In the genomic region with DNA sequence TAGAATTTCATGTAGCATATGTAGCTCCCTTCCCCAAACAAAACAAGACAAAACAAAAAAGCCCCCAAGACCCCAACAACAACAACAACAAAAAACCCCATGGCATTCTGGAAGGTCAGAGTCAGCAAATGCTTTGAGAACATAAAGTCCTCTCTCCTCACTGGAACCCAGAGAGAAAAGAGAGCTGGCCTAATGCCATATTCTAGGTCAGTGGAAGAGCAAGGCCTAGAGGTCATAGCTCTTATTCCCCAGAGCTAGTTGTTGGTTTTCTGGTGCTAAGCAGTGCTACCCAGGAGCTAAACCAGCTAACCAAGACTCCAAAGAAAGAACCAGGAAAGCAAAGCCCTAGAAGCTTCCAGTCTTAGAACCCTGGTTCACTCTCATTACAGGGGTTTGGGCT, we compare ENCODE assay signal across 7 mouse cellular contexts. TPM values are rescaled to one million over a fixed set of nuclear protein-coding genes. Genes with fewer than 3 reads are reported as not detected.
DNase-seq lines count a peak whose midpoint lies in the region; ATAC-seq and TF ChIP-seq lines count a peak whose summit lies in the region.

No protein-coding gene starts in this region.

- peak overlapping the region; percentile 86; the same call in 1 of the 2 replicates for H3K27ac ChIP-seq in CH12.LX (ENCODE audit: insufficient read depth, low read depth)
- H3K27ac ChIP-seq in hindbrain, embryonic 10.5 days = peak overlapping the region; percentile 92
- peak overlapping the region; percentile 91 for H3K27ac ChIP-seq in liver, embryonic 13.5 days

- H3K4me1 ChIP-seq in CH12.LX (ENCODE audit: control insufficient read depth in 1 of 2, insufficient read depth in 2 of 2) = peaks cover 15 to 51% of the 10 kb centered on the region in 2 experiments
- H3K4me1 ChIP-seq in G1E (ENCODE audit: insufficient read depth, low read depth, low read length) = peaks cover 34% of the 10 kb centered on the region
- peaks cover 23% of the 10 kb centered on the region for H3K4me1 ChIP-seq in hindbrain, embryonic 10.5 days (replicated peaks)
- peaks cover 24% of the 10 kb centered on the region for H3K4me1 ChIP-seq in liver, embryonic 13.5 days (replicated peaks)

- H3K9me3 ChIP-seq in CH12.LX (replicated peaks; ENCODE audit: low read length) = no peaks in the 10 kb centered on the region
- no peaks in the 10 kb centered on the region for H3K9me3 ChIP-seq in G1E (replicated peaks)
- H3K9me3 ChIP-seq in hindbrain, embryonic 10.5 days = no peaks in the 10 kb centered on the region
- no peaks in the 10 kb centered on the region; the same call in 1 of the 2 replicates for H3K9me3 ChIP-seq in liver, embryonic 13.5 days (replicated peaks)

- H3K9ac ChIP-seq in CH12.LX (ENCODE audit: insufficient read depth, low read depth) = peak overlapping the region; percentile 96
- peak overlapping the region; percentile 84 for H3K9ac ChIP-seq in liver, embryonic 13.5 days

- TF ChIP-seq CTCF in CH12.LX (conservative IDR thresholded peaks at IDR 0.05 in 1 of 2, IDR thresholded peaks at IDR 0.05 in 1 of 2; ENCODE audit: low read depth in 2 of 2, low read length in 2 of 2) (no peak), G1E (IDR thresholded peaks at IDR 0.05; ENCODE audit: low read depth, low read length) (no peak)

- ATAC-seq in G1E (ENCODE audit: extremely low read depth, insufficient number of reproducible peaks, low FRiP score, poor library complexity, severe bottlenecking) = no peak
- ATAC-seq in liver, embryonic 13.5 days (ENCODE audit: low read depth) = no peak

- dilution Hi-C loops in CH12.LX (cut with MboI; ENCODE audit: extremely low pct_ligation_motif_present, extremely low pct_unique_long_range_greater_than_20kb, low sequenced_read_pairs) = no loop called here

- in situ Hi-C loops in CH12.LX (cut with MboI; ENCODE audit: low pct_ligation_motif_present, low pct_unique_long_range_greater_than_20kb, low sequenced_read_pairs) = loop anchor here (25.0 kb wide), 1 partner anchor 602 kb away; the partner anchor contains the start of genes Fam3a and Ikbkg

- peak overlapping the region; percentile 66 to 81 (median 74) for H3K4me3 ChIP-seq in CH12.LX (replicated peaks in 1 of 3; ENCODE audit: low read depth in 2 of 3, low read length in 2 of 3, poor library complexity in 1 of 3)
- H3K4me3 ChIP-seq in G1E (ENCODE audit: low read depth, low read length) = peak overlapping the region; percentile 85
- H3K4me3 ChIP-seq in hindbrain, embryonic 10.5 days = peak overlapping the region; percentile 68
- H3K4me3 ChIP-seq in liver, embryonic 13.5 days (replicated peaks) = peak overlapping the region; percentile 72

- TF ChIP-seq EP300 in CH12.LX (IDR thresholded peaks at IDR 0.05; ENCODE audit: low read length) = no peak

- TF ChIP-seq RAD21 in CH12.LX (IDR thresholded peaks at IDR 0.05; ENCODE audit: low read depth, low read length) = no peak

- H3K4me2 ChIP-seq in CH12.LX (ENCODE audit: insufficient read depth, low read depth, poor library complexity, severe bottlenecking) = peak overlapping the region; percentile 70
- peak overlapping the region; percentile 76 for H3K4me2 ChIP-seq in liver, embryonic 13.5 days

- DNase-seq in CH12.LX (ENCODE audit: extremely low read depth) (no peak), G1E (ENCODE audit: low spot score) (no peak)
- no peak for DNase-seq in hindbrain, embryonic 10.5 days (ENCODE audit: low spot score)
- DNase-seq in liver, embryonic 13.5 days = no peak
- no peak for DNase-seq in frontal cortex, postnatal 10 days (ENCODE audit: low spot score in 2 of 2)
- DNase-seq in cerebellum, postnatal 4 days (ENCODE audit: low spot score in 2 of 2) = no peak
- no peak for DNase-seq in left cerebral cortex, adult 18-20 months (ENCODE audit: low spot score in 2 of 2)

- no peaks in the 10 kb centered on the region for H3K27me3 ChIP-seq in CH12.LX (replicated peaks)
- H3K27me3 ChIP-seq in G1E (ENCODE audit: insufficient read depth, low read length) = no peaks in the 10 kb centered on the region
- H3K27me3 ChIP-seq in hindbrain, embryonic 10.5 days (ENCODE audit: insufficient read depth, poor library complexity, severe bottlenecking) = peaks cover 5% of the 10 kb centered on the region; the same call in 1 of the 2 replicates
- H3K27me3 ChIP-seq in liver, embryonic 13.5 days = no peaks in the 10 kb centered on the region

- peaks cover 31 to 49% of the 10 kb centered on the region in 2 experiments for H3K36me3 ChIP-seq in CH12.LX (replicated peaks in 1 of 2; ENCODE audit: control insufficient read depth in 1 of 2, insufficient read depth in 1 of 2, low read length in 1 of 2)
- H3K36me3 ChIP-seq in G1E (replicated peaks) = peaks cover 64% of the 10 kb centered on the region
- H3K36me3 ChIP-seq in hindbrain, embryonic 10.5 days = peaks cover 41% of the 10 kb centered on the region
- peaks cover 28% of the 10 kb centered on the region for H3K36me3 ChIP-seq in liver, embryonic 13.5 days

- TF ChIP-seq POLR2A in CH12.LX (IDR thresholded peaks at IDR 0.05; ENCODE audit: low read depth, low read length) = no peak

- H3K79me2 ChIP-seq in CH12.LX (replicated peaks; ENCODE audit: control insufficient read depth, extremely low read depth, insufficient read depth, poor library complexity, severe bottlenecking) = peaks cover 62% of the 10 kb centered on the region

TF ChIP-seq in CH12.LX, 34 proteins besides CTCF, POLR2A, EP300 and RAD21 (continues in another document):
- TF ChIP-seq PAX5 (IDR thresholded peaks at IDR 0.05; ENCODE audit: low read length) (no peak), IRF4 (IDR thresholded peaks at IDR 0.05; ENCODE audit: low read depth, low read length) (no peak), ELF1 (IDR thresholded peaks at IDR 0.05; ENCODE audit: low read depth, low read length) (no peak), CHD1 (IDR thresholded peaks at IDR 0.05; ENCODE audit: low read depth, low read length) (no peak), RCOR1 (conservative IDR thresholded peaks at IDR 0.05; ENCODE audit: low read depth, low read length) (no peak), TCF12 (IDR thresholded peaks at IDR 0.05; ENCODE audit: low read depth, low read length) (no peak), ZNF384 (IDR thresholded peaks at IDR 0.05; ENCODE audit: low read depth, low read length) (no peak), GABPA (IDR thresholded peaks at IDR 0.05; ENCODE audit: insufficient replicate concordance, low read depth, low read length) (no peak), NRF1 (IDR thresholded peaks at IDR 0.05; ENCODE audit: low read depth, low read length) (no peak), CHD2 (IDR thresholded peaks at IDR 0.05; ENCODE audit: low read length) (no peak), MAX (IDR thresholded peaks at IDR 0.05; ENCODE audit: low read length) (no peak), MEF2A (IDR thresholded peaks at IDR 0.05; ENCODE audit: borderline replicate concordance, low read depth, low read length) (no peak)

RNA-seq across cellular contexts. Expression of gene Idh3g, which starts 1.0 kb away (rescaled TPM):
- total RNA-seq in CH12.LX (2012; rRNA removed) = 191 and 219 TPM in 2 replicates
- 225 and 237 TPM in 2 replicates for total RNA-seq in CH12.LX (2014; rRNA removed)
- 191 and 209 TPM in 2 replicates for polyA plus RNA-seq in CH12.LX (2012; ENCODE audit: insufficient read length, low read depth)
- total RNA-seq in G1E (2014; fragmentation: Nextera tagmentation) = 378 and 393 TPM in 2 replicates
- total RNA-seq in G1E (2017) = 179 and 187 TPM in 2 replicates
- 27.0 and 37.5 TPM in 2 replicates for polyA plus RNA-seq in G1E (2012)
- 181 and 204 TPM in 2 replicates for polyA plus RNA-seq in hindbrain, embryonic 10.5 days (2016; fragmentation: Nextera tagmentation; extraction: Ambion mirVana)
- polyA plus RNA-seq in liver, embryonic 13.5 days (2015; fragmentation: Nextera tagmentation; extraction: Ambion mirVana) = 130 and 131 TPM in 2 replicates
- 100 to 1,000 TPM; 187 to 203 TPM for total RNA-seq in left cerebral cortex, adult 18-20 months (2021)

RNA-seq across cellular contexts. Expression of gene Ssr4, which starts 1.2 kb away (rescaled TPM):
- 281 and 350 TPM in 2 replicates for total RNA-seq in CH12.LX (2012; rRNA removed)
- 389 and 428 TPM in 2 replicates for total RNA-seq in CH12.LX (2014; rRNA removed)
- polyA plus RNA-seq in CH12.LX (2012; ENCODE audit: insufficient read length, low read depth) = 260 and 291 TPM in 2 replicates
- total RNA-seq in G1E (2014; fragmentation: Nextera tagmentation) = 92.3 and 120 TPM in 2 replicates
- total RNA-seq in G1E (2017) = 138 and 184 TPM in 2 replicates
- polyA plus RNA-seq in G1E (2012) = 9.0 and 12.4 TPM in 2 replicates
- 121 and 140 TPM in 2 replicates for polyA plus RNA-seq in hindbrain, embryonic 10.5 days (2016; fragmentation: Nextera tagmentation; extraction: Ambion mirVana)
- polyA plus RNA-seq in liver, embryonic 13.5 days (2015; fragmentation: Nextera tagmentation; extraction: Ambion mirVana) = 144 and 157 TPM in 2 replicates
- 10 to 100 TPM; 75.0 to 88.2 TPM for total RNA-seq in left cerebral cortex, adult 18-20 months (2021)

RNA-seq across cellular contexts. Expression of gene Srpk3, which starts 11.5 kb away (rescaled TPM):
- total RNA-seq in CH12.LX (2012; rRNA removed) (55.2 and 67.5 TPM in 2 replicates), CH12.LX (2014; rRNA removed) (42.7 and 45.7 TPM in 2 replicates), G1E (2014; fragmentation: Nextera tagmentation) (not detected in 2 replicates), G1E (2017) (0.44 TPM in 1 of 2 replicates, not detected in the other)
- polyA plus RNA-seq in CH12.LX (2012; ENCODE audit: insufficient read length, low read depth) (46.1 and 52.3 TPM in 2 replicates), G1E (2012) (not detected in 2 replicates)
- polyA plus RNA-seq in hindbrain, embryonic 10.5 days (2016; fragmentation: Nextera tagmentation; extraction: Ambion mirVana) = 1.3 and 1.8 TPM in 2 replicates
- 0.71 and 0.83 TPM in 2 replicates for polyA plus RNA-seq in liver, embryonic 13.5 days (2015; fragmentation: Nextera tagmentation; extraction: Ambion mirVana)
- total RNA-seq in left cerebral cortex, adult 18-20 months (2021) = 10 to 100 TPM in 1 of 2 experiments, 1 to 10 TPM in 1; 4.9 to 10.1 TPM

RNA-seq across cellular contexts. Expression of gene Plxnb3, which starts 28.8 kb away (rescaled TPM):
- total RNA-seq in CH12.LX (2012; rRNA removed) (0.42 and 0.59 TPM in 2 replicates), CH12.LX (2014; rRNA removed) (0.24 and 0.28 TPM in 2 replicates), G1E (2014; fragmentation: Nextera tagmentation) (not detected in 2 replicates), G1E (2017) (0.93 and 0.98 TPM in 2 replicates)
- polyA plus RNA-seq in CH12.LX (2012; ENCODE audit: insufficient read length, low read depth) (0.60 and 0.76 TPM in 2 replicates), G1E (2012) (0.02 TPM in 1 of 2 replicates, not detected in the other)
- 0.10 and 0.19 TPM in 2 replicates for polyA plus RNA-seq in hindbrain, embryonic 10.5 days (2016; fragmentation: Nextera tagmentation; extraction: Ambion mirVana)
- polyA plus RNA-seq in liver, embryonic 13.5 days (2015; fragmentation: Nextera tagmentation; extraction: Ambion mirVana) = 0.12 and 0.16 TPM in 2 replicates
- 1 to 10 TPM; 7.7 to 7.9 TPM for total RNA-seq in left cerebral cortex, adult 18-20 months (2021)

RNA-seq across cellular contexts. Expression of gene Pdzd4, which starts 39.1 kb away (rescaled TPM):
- total RNA-seq in CH12.LX (2012; rRNA removed) (0.42 and 0.72 TPM in 2 replicates), CH12.LX (2014; rRNA removed) (0.30 and 0.32 TPM in 2 replicates), G1E (2014; fragmentation: Nextera tagmentation) (not detected in 2 replicates), G1E (2017) (0.05 and 0.06 TPM in 2 replicates)
- polyA plus RNA-seq in CH12.LX (2012; ENCODE audit: insufficient read length, low read depth) (0.85 and 1.1 TPM in 2 replicates), G1E (2012) (0.04 TPM in 1 of 2 replicates, not detected in the other)
- 0.63 and 1.0 TPM in 2 replicates for polyA plus RNA-seq in hindbrain, embryonic 10.5 days (2016; fragmentation: Nextera tagmentation; extraction: Ambion mirVana)
- 0.06 and 0.07 TPM in 2 replicates for polyA plus RNA-seq in liver, embryonic 13.5 days (2015; fragmentation: Nextera tagmentation; extraction: Ambion mirVana)
- total RNA-seq in left cerebral cortex, adult 18-20 months (2021) = 100 to 1,000 TPM; 107 to 123 TPM

Comparison
In these comparisons a context has a peak if more than half of its experiments do, and no peak if none do; other contexts are left out.
1. RNA of gene Srpk3, which starts 11.5 kb away (polyA plus RNA-seq): 46.1 to 52.3 TPM in CH12.LX; 1.3 to 1.8 TPM in hindbrain, embryonic 10.5 days, 0.71 to 0.83 TPM in liver, embryonic 13.5 days and not detected in G1E; every median in the first group is over 10 times any median in the second.
2. Peak in every context shown above with its lines, with median percentiles within 50 percentile points of each other: H3K27ac ChIP-seq and H3K4me3 ChIP-seq.